Mouse (Mus musculus) liver, embryonic 12.5 days (tissue): Measurements from ENCODE around the gene Barx2. TPM values are rescaled to one million over a fixed set of nuclear protein-coding genes. Genes with fewer than 3 reads are reported as not detected.

Source experiments
- polyA plus RNA-seq: library from polyadenylated mRNA; unstranded; fragments of >200 nt; fragmentation: Nextera tagmentation; extraction: Ambion mirVana; gene quantifications from 2 replicates; pipeline ENCODE4 v1.2.1, GENCODE M21; 2016

The Barx2 gene
- polyA plus RNA-seq, 1 experiment from 2014 or later, result not detected

Other genes with a start within 250 kb of the Barx2 start
- gene Arhgap32, start 202.7 kb upstream of the Barx2 start, polyA plus RNA-seq, result 0.56 and 0.80 TPM in 2 replicates